Mouse (Mus musculus): ENCODE measurements around the gene Tifa.

Gene Tifa

DNA sequence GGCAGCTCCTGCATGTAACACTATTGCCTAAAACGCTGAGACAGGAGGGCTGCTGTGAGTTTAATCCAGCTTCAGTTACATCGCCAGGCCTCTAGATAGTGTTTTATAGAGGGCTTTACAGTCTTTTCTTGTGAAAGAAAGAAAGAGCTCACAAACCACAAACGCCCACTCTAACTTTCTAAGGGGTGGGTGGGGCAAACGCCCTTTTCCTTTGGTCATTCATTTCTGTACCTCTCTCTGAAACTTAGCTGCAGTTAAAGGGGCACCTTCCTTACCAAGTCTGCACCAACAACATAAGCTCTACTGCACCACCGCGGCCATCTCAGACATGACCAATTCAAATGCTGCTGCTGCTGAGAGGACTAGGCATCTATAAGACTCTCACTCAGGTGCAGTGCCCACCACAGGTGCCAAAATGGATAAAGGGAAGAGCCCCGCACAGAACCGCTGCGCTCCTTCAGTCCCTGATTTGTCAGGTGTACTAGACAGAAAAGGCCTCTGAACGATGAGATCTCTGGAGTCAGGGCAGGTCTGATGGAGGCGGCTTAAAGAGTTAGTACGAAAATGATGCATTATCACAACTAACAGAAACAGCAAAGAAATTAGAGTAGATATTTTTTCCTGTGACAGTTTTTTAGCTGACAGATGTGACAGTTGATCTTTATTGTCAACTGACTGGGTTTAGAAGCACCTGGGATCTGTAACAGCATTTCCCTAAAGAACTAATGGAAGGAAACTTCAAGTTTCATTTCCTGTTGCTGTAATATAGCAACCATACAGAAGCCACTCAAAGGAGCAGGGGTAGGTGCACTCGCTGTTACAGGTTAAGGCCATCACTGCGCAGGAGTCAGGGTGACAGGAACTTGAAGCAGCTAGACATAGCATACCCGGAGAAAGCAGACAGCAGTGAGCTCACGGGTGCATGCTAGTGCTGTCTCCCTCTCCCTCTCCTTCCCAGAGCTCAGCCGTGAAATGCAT is 34.6 kb downstream of the Tifa start:
- DNase-seq (ENCODE audit: low read depth, low spot score) = no peak

DNA sequence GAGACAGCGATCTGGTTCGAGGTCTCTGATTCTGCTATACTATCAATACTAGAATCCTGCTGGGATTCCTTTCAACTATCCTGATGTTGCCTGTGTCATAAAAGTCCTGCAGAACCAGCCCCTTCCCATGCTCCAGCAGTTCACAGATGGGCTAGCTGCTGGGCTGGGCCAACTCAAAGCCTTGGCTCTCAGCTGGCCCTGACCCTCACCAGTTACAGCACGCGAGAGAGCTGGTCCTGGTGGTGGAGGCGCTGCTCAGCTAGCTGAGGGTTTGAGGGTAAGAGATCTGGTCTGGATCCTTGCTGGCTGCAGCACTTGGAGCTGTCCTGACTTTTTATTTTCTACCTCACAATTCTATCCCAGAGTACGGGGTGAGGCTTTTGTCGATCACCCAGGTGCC is 36.9 kb downstream of the Tifa start:
- DNase-seq (ENCODE audit: low read depth, low spot score) = no peak

DNA sequence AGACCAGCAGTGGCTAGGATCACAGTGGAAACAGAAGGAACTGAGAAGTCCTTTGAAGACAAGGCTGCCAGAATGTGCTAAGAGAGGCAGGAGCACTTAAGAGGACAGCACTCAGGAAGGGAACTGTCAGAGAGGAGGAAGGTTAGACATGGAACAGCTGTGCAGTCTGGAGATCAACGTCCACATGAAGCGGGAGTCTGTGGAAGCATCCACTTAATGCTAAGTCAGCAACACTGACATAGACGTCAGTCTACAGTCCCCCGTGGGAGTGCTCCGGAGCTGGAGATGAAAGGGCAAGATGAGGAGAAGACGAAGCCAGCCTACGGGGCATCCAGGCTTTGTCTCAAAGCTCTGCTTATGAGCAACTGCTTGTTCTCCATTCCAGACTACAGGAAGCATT is 37.5 kb downstream of the Tifa start:
- no peak for DNase-seq (ENCODE audit: low read depth, low spot score)

DNA sequence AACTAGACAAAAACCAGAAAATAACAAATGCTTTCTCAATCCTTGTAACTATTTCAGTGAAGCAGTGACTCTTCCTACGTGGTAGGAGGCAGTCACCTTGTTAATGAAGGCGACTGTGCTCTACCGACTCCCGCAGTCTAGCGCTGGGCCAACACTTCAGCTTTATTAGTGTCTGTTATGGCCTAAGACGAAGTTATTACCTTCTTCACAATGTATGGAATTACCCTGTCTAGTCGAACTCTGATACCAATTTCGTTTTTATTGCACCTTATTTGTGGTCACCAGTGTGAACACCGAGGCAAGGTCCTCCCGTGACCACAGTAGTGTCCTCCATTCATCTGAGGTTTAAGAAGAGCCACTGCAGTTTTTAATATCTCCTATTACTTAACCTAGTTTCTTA is 40.6 kb downstream of the Tifa start:
- DNase-seq (ENCODE audit: low read depth, low spot score) = no peak

DNA sequence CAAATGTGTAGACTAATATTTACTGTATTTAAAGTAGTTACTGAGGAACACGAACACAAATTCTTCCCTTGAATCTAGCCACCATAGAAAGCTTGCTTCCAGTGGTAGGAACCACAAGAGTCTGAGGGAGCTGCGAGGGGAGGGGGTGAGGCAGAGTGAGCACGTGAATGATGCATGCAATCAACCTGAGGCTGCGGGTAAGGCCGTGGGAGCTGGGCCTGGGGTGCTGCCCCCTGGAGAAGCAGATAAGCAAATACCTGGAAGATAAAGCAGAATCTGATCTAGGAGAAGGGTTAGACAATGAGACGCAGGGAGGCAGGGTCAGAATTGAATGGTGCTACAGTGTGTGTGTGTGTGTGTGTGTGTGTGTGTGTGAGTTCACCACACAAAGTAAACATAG is 41.5 kb downstream of the Tifa start:
- no peak for DNase-seq (ENCODE audit: low read depth, low spot score)

DNA sequence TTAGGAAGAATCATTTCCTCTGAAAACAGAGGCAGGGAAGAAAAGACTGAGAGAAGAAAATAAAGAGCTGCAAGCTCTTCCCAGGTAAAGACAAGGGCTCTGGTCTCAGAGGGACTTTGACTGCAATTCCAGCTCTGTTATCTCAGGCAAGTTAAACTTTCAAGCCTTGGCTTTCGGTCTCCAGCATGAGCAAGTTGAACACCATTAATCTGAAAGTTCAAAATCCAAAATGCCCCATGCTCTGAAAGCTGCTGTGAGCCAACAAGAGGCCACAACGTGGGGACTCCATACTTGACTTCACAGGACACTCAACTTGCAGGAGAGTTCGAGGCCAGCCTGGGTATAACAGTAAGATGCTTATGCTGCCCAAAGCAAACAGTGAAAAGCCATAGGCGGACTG is 44.4 kb downstream of the Tifa start:
- no peak for DNase-seq (ENCODE audit: low read depth, low spot score)

DNA sequence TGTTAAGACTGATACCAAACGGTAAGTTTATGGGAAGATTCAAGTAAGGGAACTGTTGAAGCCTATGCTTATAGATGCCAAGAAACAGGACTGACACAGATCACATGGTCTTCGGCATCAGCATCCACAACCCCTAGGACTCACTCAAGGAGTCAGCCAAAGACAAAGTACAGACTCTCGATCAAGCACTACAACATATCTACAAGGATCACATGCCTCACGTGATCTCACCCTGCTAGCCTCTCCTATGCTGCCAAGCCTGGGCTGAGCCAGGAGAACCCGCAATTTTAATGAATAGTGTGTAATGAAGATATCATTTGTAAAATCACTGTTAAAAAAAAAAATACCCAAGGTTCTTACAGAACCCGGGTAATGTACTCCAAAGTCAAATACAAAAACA is 46.0 kb downstream of the Tifa start:
- DNase-seq (ENCODE audit: low read depth, low spot score) = no peak

DNA sequence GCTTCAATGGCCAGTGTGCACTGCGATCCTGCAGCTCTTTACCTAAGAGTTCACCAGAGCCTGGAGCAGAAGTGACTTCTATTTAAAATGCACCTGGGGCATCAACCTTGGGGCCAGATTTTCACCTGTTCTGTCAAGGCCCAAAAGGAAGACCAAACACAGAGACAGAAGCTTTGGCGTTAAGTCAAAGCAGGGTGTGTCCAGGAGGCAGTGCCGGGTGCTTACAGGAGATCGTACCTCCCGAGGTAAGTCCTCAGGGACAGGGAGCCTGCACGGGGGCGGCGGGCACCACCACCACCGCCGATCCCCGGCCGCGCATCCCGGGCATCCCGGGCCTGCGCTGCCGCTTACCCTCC is 47.2 kb downstream of the Tifa start:
- DNase-seq (ENCODE audit: low read depth, low spot score) = no peak

DNA sequence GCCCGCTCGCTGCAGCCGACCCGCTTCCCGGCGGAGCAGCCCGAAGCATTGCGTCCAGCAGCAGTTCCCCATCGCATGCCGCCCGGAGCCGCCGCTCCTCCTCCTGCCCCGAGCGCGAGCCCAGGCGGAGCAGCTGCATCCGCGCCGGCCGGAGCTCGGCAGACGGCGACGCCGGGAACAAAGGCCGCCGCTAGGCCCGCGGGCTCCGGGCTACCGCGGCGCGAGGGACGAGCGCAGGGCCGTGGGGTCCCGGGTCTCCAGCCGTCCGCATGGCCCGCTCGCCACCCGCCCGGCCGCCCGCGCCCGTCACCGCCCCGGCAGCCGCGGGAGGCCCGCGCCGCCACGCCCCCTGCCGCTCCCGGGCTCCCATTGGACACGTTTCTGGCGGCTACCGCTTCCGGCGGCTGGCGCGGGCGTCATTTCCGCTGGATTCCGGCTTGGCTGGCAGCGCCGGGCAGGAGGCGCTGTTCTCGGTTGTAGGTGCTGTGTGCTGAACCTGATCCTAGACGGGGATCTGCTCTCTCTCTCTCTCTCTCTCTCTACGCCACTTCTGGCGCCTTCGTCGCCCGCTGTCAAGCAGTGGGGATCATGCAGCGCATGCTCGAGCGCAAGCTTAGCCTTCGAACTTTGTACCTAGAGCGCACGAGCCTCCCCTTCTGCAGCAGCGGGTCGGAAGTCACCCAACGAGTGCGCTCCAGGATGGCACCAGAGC is 47.7 kb downstream of the Tifa start, which contains the start of gene Ap1ar:
TSS of gene Ap1ar (minus strand) at position 370 of the 712 bp plus-strand sequence.
- peak; percentile 91 for DNase-seq (ENCODE audit: low read depth, low spot score)

DNA sequence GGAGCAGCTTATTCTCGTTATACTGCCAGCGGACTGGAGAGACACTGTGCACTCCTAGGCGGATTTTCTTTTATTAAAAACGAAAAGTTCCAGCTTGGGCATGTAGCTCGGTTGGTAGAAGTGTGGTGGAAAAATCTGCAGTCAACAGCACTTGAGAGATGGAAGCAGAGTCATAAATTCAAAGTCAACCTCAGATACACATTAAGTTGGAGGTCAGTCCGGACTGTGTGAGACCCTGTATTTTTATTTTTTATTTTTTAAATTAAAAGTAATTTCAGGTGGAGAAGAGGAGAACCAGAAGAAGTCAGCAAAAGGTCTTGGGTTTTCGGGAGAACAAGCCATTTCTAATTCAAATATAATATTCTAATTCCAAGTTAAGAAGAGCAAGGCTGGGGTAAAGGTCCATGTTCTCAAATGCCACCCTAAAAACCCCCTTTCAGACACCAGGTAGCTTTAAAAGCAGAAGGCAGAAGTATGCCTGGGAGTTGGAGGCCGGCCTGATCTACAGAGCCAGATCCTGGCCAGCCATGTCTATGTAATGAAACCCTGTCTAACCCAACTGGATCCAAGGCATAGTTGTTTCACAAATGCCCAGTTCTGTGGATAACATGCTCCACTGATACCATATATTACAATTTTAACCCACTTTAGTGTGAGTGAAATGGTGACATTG is 48.5 kb downstream of the Tifa start:
- DNase-seq (ENCODE audit: low read depth, low spot score) = no peak

DNA sequence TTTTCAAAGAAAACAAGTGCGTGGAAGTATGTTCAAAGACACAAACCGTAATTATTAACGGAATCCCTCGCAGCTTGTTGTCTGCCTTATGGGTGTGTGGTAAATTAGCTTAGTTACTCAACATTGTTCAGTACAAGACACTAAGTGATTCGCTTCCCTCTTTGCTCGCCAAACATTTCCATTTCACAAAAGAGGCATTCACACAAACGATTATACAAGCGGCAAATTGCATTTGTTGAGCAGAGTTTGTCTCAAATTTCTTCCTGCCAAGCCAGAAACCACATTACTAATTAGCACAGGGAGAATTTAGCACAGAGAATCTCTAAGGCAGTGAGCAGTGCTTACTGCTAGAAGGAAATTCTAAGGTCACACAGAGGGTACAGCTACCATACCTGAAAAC is 52.3 kb downstream of the Tifa start:
- DNase-seq (ENCODE audit: low read depth, low spot score) = no peak

DNA sequence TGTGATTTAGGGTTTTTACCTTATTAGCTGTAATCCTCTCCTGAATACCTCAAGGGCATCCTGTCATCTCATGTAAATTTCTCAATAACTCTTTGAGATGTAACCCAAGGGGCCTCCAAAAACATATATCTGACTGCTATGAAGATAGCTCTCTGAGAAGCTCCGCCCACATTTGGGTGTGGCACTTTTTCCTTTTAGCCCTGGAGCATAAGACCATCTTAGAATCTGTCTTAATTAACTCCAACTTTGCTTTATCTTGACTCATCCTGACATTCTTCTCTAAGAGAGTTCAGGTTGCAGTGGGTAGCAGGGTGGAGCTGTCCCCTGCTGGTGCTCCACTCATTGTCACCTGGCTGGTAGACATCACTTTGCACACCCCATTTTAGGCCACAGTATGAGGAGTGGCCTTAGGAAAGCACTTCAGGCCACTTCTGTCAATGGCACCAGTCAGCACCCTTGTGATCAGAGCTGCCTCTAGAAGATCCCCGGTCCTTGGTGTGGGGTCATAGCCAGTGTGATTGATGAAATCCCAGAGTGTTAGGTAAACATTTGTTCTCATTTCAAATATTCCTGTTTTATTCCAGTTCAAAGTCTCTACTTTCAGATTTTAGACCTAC is 53.8 kb downstream of the Tifa start:
- no peak for DNase-seq (ENCODE audit: low read depth, low spot score)

DNA sequence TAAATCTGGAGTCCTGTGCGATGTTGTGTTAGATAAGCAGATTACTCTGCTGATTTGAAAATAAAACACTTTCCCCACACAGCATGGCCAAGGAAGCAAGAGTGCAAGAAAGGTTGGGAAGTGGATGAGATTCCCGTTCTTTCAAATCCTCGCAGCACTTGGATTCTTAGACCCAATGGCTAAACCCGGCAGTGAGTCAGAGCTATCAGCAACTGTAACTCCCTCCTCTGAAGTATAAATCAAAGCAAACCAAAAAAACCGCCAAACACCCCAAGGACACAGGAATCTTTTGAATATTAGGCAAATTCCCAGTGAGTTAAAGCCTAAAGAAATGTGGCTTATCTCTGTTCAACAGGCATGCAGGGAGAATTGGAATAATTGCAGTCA is 54.3 kb downstream of the Tifa start:
- DNase-seq (ENCODE audit: low read depth, low spot score) = no peak

DNA sequence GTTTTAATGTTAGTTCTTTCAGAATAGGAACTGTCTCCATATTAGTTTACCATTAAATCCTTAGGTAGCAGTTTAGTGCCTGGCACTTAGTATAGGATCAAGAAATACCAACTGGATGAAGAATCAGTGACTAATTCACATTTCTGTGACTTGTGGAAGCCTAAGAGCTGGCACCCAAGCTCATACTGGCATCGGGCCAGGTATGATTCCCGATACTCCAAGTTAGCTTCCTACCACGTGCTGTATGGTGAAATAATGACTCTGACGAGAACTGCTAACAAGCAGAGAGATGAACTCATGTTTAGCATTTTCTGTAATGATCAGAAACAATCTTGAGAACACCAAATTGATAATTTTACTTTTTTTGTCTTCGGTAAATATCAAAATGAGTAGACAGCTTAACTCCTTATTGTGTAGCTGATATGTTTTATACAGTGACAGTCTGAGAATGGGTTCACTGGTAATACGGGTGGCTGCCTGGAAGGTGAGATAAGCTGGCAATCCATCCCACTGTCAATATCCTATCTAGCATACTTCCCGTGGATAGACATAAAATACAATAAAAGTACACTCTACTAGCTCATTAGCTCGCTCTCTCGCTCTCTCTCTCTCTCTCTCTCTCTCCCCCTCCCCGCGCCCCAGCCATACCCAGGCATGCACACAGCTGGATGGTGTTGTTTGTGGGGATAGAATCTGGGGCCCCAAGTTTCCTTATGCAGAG is 58.6 kb downstream of the Tifa start:
- no peak for DNase-seq (ENCODE audit: low read depth, low spot score)

DNA sequence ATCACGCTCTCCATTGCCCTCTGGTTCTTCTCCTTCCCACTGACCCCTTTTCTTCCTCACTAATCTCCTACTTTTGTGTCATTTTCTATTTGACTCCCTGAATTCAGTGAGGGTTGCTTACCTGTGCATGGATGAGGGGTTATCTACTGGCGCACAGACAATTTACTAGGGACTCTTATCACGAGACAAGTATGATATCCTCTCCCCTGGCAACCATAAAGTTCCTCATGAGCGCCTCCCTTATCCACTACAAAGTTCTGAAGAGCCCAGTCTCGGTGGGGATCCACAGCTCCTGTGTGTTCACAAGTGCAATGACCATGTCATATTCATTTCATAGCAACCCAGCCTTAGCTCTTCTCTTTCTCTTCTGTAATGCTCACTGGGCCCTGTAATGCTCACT is 60.3 kb downstream of the Tifa start:
- no peak for DNase-seq (ENCODE audit: low read depth, low spot score)

DNA sequence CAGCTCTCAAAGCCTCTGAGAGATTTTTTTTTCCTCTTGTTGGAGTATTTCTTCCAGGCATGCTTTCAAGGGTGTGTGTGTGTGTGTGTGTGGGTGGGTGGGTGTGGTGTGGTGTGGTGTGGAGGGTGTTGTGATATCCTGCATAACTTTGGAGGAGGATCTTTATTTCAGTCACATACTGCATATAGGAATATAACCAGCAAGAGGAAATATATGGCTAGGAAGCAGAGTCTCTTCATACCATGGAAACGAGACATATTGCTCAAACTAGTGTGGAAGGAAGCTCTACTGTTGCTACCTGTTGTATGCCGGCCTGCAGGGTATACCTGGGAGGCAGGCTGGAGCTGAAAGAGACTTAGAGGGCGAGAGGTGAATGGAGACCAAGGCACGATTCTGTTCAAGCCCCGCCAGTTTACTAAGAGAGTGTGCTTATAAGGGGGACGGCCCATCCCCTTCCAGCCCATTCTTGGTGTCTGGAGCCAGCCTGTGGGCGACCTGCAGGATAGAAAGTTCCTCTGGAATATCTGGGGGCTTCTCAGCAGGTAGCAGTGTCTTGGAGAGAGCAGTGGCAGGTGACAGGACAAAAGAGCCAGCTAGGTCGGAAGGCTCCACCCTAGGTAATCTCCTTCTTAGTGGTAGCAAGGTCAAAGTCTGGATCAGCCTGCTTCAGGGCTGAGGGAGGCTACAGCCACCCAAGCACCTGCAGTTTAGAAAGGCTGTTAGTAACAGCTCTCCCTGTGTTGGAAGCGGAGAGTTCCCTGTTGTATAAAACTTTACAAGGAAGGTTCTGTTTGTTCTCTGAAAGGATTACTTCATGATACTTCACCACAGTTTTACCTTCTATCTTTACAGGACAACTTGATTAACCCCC is 61.4 kb downstream of the Tifa start:
- DNase-seq (ENCODE audit: low read depth, low spot score) = no peak

DNA sequence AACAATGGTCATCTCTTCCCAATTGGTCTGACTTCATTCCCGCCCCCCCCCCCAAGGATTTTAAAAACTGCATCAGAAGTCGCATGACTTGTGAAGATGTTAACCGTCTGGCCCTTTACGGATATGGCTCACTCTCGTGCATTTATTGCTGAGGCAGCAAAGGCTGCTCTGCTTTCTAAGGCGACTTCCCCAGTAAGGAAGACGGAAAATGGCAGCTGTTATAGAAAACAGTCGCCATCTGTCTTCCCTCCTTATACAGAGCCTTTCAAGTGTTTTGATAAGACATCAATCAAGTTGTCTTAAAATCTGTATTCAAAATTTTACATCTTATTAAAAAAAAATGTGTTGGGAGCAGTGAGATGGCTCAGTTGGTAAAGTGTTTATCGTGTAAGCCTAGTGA is 63.1 kb downstream of the Tifa start:
- DNase-seq (ENCODE audit: low read depth, low spot score) = no peak

DNA sequence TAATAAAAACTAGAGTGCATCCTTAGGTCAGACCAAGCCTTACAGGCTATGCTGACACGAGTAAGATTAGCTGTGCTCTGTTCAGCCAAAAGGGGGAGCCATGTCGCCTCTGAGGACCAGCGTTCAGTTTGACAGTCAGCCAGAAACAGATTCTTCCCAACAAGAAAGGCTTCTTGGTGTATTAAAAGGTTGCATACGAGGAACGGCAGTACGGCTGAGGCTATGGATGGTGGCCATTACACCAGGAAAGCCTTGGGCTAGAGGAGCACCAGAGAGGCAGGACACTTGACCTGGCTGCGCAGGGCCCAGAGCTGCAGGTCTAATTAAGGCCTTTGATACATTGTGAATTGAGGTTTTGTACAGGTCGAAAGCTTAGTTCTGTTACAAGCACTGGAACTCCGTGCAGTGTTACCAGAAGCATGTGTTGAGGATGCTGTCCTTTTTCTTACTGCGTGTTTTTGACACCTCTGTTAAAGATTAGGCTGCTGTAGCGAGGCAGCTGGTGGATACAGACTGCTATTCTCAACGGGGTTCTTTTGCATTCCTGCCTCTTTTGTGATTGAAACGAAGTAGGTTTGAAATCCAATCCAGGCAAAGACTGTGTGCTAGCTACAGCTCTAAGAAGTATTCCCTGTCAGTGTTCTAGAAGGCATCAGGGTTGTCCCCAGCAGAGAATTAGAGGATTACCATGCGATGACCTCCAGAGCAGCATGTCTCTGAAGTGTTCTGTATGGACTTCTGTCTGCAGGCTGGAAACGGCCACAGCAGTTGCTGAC is 64.0 kb downstream of the Tifa start:
- DNase-seq (ENCODE audit: low read depth, low spot score) = peak; percentile 28

DNA sequence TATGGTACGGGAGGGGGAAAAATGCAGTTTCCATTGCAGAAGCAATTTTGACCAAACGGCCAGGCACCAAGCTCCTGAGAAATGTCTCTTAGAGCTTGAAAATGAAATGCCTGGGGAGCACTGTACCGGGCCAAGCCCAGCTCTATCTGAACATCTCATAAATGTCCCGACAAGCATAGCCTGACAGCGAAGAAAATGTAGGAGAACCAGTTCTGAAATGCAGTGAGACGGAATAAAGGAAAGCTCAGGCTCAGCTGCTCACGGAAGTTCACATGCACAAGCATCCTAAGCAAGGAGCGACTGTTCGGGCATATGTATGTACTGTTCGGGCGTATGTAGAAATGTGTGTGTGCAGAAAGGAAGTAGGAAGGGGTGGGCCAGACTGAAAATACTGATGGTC is 71.7 kb downstream of the Tifa start:
- DNase-seq (ENCODE audit: low read depth, low spot score) = no peak

DNA sequence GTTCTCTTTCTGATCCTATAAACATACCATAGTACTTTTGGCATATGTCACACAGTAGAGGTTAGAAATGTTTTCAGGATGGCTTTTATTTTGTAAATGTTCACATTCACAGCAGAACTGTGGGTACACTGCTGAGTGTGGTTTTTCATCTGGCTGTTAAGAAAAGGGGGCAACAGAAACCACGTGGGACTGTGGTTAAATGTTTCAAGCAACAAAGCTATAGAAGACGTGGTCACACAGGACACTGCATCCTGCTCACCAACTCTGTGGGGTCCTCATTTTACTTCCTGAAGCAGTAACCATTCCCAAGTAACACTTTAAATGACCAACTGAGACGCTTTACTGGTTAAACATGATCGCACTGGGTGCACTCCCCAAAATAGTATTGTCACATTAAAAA is 72.9 kb downstream of the Tifa start:
- no peak for DNase-seq (ENCODE audit: low read depth, low spot score)
